Mouse (Mus musculus) embryonic facial prominence, embryonic 14.5 days (tissue): ENCODE measurements around the gene Naaa. TPM values are rescaled to one million over a fixed set of nuclear protein-coding genes. Genes with fewer than 3 reads are reported as not detected.

ENCODE experiments used
- ATAC-seq: fragments of 200-750 bp; cut with Nextera tagmentation; 2 replicates; pipeline ENCODE4 v1.8.0; 2017; ENCODE audit warnings: low read depth, moderate number of reproducible peaks, moderate TSS enrichment
- DNase-seq: peaks from one replicate; pipeline ENCODE4 v3.0.0-alpha.2; 2015; ENCODE audit warnings: low spot score
- H3K27ac ChIP-seq: fragments of 300-500 bp; sonication (generic); replicated peaks from 2 replicates; pipeline ENCODE4 v1.5.1; 2014; ENCODE audit warnings: low read depth, mild to moderate bottlenecking, low read length, moderate library complexity
- H3K27me3 ChIP-seq: fragments of 300-500 bp; sonication (generic); replicated peaks from 2 replicates; pipeline ENCODE4 v1.6.1; 2014; ENCODE audit warnings: low read length; ENCODE audit not compliant: control insufficient read depth, insufficient read depth
- H3K36me3 ChIP-seq: fragments of 300-500 bp; sonication (generic); 2 replicates; pipeline ENCODE4 v1.6.1; 2014; ENCODE audit warnings: low read length, mixed read lengths; ENCODE audit not compliant: control insufficient read depth, insufficient read depth
- H3K4me1 ChIP-seq: fragments of 300-500 bp; sonication (generic); 2 replicates; pipeline ENCODE4 v1.6.1; 2014; ENCODE audit warnings: antibody characterized with exemption, low read length; ENCODE audit not compliant: control insufficient read depth, insufficient read depth
- H3K4me2 ChIP-seq: fragments of 300-500 bp; sonication (generic); 2 replicates; pipeline ENCODE4 v1.6.1; 2014; ENCODE audit warnings: low read depth, mild to moderate bottlenecking, low read length, moderate library complexity, mixed read lengths
- H3K4me3 ChIP-seq: fragments of 300-500 bp; sonication (generic); 2 replicates; pipeline ENCODE4 v1.5.1; 2014; ENCODE audit warnings: low read depth, mild to moderate bottlenecking, low read length
- H3K9ac ChIP-seq: fragments of 300-500 bp; sonication (generic); 2 replicates; pipeline ENCODE4 v1.6.1; 2014; ENCODE audit warnings: low read depth, mild to moderate bottlenecking, low read length, moderate library complexity, mixed read lengths
- H3K9me3 ChIP-seq: fragments of 300-500 bp; sonication (generic); 2 replicates; pipeline ENCODE4 v1.6.1; 2016; ENCODE audit warnings: low read length; ENCODE audit not compliant: control insufficient read depth
- WGBS: fragments of 180-500 bp; shearing (Covaris S2); extraction: QIAGEN DNeasy Blood & Tissue Kit; methylation state at CpG from one replicate; pipeline ENCODE4 v1.1.7; 2014; 5-methylcytosine and 5-hydroxymethylcytosine counted together
- polyA plus RNA-seq: library from polyadenylated mRNA; unstranded; fragments of >200 nt; fragmentation: Nextera tagmentation; extraction: Ambion mirVana; gene quantifications from 2 replicates; pipeline ENCODE4 v1.2.1, GENCODE M21; 2014

The Naaa gene
- polyA plus RNA-seq, 1 experiment from 2014 or later, result 17.4 TPM

DNA sequence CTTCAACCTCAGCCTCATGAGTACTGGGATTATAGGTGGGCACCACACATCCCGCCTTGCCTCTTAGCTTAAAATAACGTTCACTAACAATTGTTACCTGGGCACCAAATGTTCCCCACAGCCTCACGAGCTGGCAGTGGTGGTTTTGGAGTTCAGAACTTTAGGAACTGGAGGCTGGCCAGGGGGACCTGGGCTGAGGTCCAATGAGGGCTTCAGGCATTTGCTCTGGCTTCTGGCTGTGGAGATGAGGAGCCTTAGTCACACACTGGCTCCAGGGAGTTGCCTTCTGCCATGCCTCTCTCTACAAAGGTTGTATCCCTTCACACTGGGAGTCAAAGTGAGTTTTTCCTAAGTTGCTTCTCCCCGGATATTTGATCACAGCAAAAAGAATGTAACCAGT is 4.6 kb upstream of the Naaa start:
- Histone ChIP-seq H3K27ac (no peak overlapping the region), H3K9me3 (no peaks in the 10 kb centered on the region), H3K36me3 (peaks cover 33% of the 10 kb centered on the region), H3K9ac (no peak overlapping the region), H3K4me3 (no peak overlapping the region), H3K4me1 (peaks cover 7% of the 10 kb centered on the region; the same call in 1 of the 2 replicates), H3K4me2 (no peak overlapping the region), H3K27me3 (0 out of 2 replicates have a peak, but pooled peaks cover 3% of the 10 kb centered on the region)
- ATAC-seq, result no peak
- DNase-seq, result no peak
- 67% methylated on average over 4 of the region's 4 CpGs for WGBS

DNA sequence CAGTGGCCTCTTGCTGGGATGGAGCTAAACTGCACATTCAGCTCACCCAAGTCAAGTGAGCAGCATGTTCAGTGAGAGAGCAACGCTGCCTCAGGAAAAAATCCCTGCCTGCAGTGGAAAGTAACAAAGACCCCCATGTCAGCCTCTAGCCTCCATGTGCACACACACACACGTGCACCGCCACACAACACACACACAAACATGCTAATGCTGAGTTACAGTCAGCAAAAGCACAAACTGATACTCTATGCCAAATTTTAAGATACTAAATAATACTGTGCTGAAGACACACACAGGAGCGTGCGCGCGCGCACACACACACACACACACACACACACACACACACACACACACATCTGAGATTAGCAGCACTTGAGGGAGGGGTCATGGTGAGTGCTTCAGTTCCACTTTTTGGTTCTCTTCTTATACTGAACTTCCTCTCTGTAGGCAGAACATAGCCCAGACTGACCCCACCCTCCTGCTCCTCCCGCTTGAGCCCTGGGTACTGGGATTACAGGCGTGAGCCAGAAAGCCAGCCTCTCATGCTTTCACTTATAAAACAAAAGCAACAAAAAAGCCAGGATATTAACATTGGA is 1.1 kb upstream of the Naaa start:
- Histone ChIP-seq H3K9me3 (no peaks in the 10 kb centered on the region), H3K9ac (no peak overlapping the region), H3K36me3 (0 out of 2 replicates have a peak, but pooled peaks cover under 1% of the 10 kb centered on the region), H3K27me3 (0 out of 2 replicates have a peak, but pooled peaks cover 3% of the 10 kb centered on the region), H3K4me3 (no peak overlapping the region), H3K27ac (no peak overlapping the region; the same call in 1 of the 2 replicates), H3K4me1 (peaks cover 7% of the 10 kb centered on the region; the same call in 1 of the 2 replicates), H3K4me2 (no peak overlapping the region)
- DNase-seq (peak; percentile 12), ATAC-seq (no peak)
- 84% methylated on average over 10 of the region's 10 CpGs for WGBS

DNA sequence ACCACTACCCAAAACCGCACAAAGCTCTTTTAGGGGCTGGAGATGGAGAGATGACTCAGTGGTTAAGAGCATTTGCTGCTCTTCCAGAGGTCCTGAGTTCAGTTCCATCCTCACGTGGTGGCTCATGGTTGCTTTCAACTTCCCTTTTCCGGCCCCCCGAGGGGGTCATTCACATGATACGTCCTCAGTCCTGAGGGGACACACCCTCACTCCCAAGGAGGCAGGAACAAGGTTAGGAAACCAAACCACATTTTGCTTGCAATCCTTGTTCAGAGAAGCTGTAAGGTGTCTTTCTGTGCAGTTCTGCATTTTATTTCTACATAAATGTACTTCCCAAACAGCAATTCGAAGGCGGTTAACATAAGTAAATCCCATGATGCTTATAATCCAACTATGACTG is 7.5 kb downstream of the Naaa start:
- no peak for ATAC-seq

DNA sequence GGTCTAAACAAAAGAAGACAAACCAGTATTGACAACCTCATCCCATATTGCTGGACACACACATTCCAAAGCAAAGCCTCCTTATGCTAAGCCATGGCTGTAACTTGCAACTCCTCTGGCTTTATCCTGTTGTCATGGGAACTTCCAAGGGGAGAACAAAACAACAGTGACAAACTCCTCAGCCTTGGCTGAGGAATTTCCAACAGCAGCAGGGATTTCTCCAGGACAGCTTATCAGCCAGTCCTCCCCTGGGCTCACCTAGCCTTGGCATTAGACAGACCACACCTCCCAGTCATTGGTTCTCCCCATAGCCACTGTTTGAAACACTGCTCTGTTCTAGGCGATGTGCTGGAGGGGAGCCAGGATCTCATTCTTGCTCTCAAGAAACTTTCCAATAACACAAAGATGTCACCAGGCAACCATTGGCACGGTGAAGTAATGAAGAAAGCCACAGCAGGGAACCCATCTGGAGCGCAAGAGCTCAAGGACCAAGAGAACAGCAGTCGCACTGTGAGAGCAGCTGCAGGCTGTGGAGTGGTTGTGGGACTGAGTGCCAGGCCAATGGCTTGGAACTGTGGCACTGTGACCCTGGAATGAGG is 14.1 kb downstream of the Naaa start:
- DNase-seq, result peak; percentile 68
- Histone ChIP-seq H3K27ac (no peak overlapping the region), H3K27me3 (no peaks in the 10 kb centered on the region), H3K9ac (no peak overlapping the region), H3K36me3 (no peaks in the 10 kb centered on the region), H3K4me3 (no peak overlapping the region), H3K4me1 (peaks cover 5% of the 10 kb centered on the region; the same call in 1 of the 2 replicates), H3K9me3 (no peaks in the 10 kb centered on the region), H3K4me2 (no peak overlapping the region)
- ATAC-seq, result peak; percentile 72; the same call in 1 of the 2 replicates
- 28% methylated on average over 4 of the region's 4 CpGs for WGBS

More for the DNA sequence above, 7.5 kb downstream of the Naaa start:
- Histone ChIP-seq H3K4me3 (no peak overlapping the region), H3K4me1 (no peaks in the 10 kb centered on the region), H3K9me3 (no peaks in the 10 kb centered on the region), H3K9ac (no peak overlapping the region), H3K27ac (no peak overlapping the region), H3K36me3 (no peaks in the 10 kb centered on the region), H3K4me2 (no peak overlapping the region), H3K27me3 (no peaks in the 10 kb centered on the region)
- DNase-seq, result no peak
- 86% methylated on average over 7 of the region's 7 CpGs for WGBS

DNA sequence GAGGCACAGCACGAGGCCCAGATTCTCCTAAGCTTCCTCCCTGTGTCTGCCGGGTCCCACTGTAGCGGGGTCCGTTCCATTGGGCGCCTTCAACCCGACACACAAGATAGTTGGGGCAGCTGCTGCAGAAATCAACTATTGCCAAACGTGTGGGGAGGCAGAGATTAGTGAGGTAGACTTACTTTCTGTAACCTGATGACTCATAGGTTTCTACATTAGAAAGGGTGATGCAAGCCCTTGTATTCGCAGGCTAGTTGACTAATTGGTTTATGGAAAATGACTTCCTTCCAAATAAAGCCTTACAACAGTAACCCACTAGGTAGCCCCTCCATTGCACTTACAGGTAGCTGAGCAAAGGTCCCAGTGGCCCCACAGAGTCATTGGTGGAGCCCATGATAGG is 15.3 kb downstream of the Naaa start:
- Histone ChIP-seq H3K9me3 (no peaks in the 10 kb centered on the region), H3K36me3 (no peaks in the 10 kb centered on the region), H3K4me1 (peaks cover 5% of the 10 kb centered on the region; the same call in 1 of the 2 replicates), H3K27ac (no peak overlapping the region), H3K4me2 (no peak overlapping the region), H3K27me3 (no peaks in the 10 kb centered on the region), H3K4me3 (no peak overlapping the region), H3K9ac (no peak overlapping the region)
- DNase-seq, result no peak
- no peak for ATAC-seq
- WGBS, result 84% methylated on average over 8 of the region's 8 CpGs

DNA sequence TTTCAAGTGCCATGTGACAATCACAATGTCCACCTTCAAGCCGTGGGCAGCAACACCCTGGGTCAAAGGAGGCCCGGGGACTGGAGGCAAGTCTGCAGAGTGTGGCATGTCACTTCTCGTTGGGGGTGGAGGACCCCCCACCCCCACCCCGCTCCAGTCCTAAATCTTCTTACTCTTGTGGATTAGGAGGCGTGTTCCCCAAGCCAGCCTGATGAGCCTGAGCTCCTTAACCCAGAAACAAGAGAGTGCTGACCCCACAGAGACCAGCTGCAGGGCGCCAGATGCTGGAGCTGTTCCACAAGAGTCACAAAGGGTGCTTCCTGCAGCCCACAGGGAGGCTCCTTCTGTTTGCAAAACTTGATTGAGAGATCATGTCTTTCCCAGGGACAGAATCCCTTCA is 21.8 kb downstream of the Naaa start, which contains the start of gene Ppef2:
Gene Ppef2 (minus strand): TSS at position 61 of the 400 bp plus-strand sequence.
- WGBS, result 5% methylated on average over 5 of the region's 6 CpGs
- Histone ChIP-seq H3K9me3 (no peaks in the 10 kb centered on the region), H3K27me3 (no peaks in the 10 kb centered on the region), H3K36me3 (no peaks in the 10 kb centered on the region), H3K4me2 (no peak within 1 kb of the TSS), H3K27ac (no peak within 1 kb of the TSS), H3K9ac (no peak within 1 kb of the TSS), H3K4me3 (no peak within 1 kb of the TSS), H3K4me1 (no peaks in the 10 kb centered on the region)
- no peak for ATAC-seq
- DNase-seq, result no peak

DNA sequence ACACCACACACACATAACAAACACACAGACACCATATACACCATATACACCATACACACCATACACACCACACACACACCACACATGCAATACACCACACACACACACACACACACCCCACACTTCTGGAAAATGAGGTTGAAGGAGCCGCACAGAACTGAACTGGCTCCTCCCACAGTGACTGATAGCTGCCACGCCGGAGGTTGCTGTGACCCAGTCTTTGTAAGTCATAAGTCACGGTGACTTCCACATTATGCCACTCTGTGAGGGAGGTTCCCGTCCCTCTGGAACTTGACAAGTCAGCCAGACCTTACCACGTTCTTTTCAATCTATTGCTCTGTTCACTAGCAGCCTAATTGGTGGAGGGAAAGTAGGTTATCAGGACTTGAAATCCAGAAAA is 23.5 kb downstream of the Naaa start:
- H3K9ac ChIP-seq, result no peak overlapping the region
- WGBS, result 73% methylated on average over 6 of the region's 6 CpGs
- 0 out of 2 replicates have a peak, but pooled peaks cover 9% of the 10 kb centered on the region for H3K9me3 ChIP-seq
- no peaks in the 10 kb centered on the region for H3K27me3 ChIP-seq
- ATAC-seq (no peak), DNase-seq (no peak)
- H3K4me1 ChIP-seq, result no peaks in the 10 kb centered on the region
- no peaks in the 10 kb centered on the region for H3K36me3 ChIP-seq
- H3K4me3 ChIP-seq, result no peak overlapping the region
- no peak overlapping the region for H3K27ac ChIP-seq
- H3K4me2 ChIP-seq, result no peak overlapping the region

DNA sequence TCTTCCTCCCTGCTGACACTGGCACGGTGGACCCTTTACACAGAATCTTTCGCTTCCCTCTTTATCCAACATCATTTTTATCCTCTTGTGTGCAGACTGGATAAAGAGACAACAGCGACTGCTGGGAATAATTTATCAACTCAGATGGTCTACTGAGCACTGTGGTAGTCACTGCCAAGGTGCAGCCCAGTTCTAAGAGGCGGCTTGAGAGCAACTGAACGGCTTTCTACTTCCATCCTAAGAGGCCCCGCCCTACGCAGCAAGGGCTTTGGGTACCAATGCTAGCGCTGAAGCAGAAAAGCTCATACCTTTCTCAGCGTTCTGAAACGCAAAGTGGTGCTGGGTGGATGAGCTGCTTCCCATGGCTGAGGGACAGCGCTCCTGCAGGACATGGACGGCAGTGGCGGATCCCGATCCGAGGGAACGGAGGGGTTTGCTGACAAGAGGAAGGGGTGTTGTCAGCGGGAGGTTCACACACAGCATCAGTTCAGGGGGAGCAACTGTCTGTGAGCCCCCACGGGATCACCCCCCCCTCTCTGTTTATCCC is 25.1 kb downstream of the Naaa start:
- Histone ChIP-seq H3K27me3 (no peaks in the 10 kb centered on the region), H3K36me3 (no peaks in the 10 kb centered on the region), H3K4me2 (0 out of 2 replicates have a peak overlapping the region, but pooled peaks have one; percentile 21), H3K4me1 (no peaks in the 10 kb centered on the region), H3K9me3 (0 out of 2 replicates have a peak, but pooled peaks cover 13% of the 10 kb centered on the region), H3K9ac (no peak overlapping the region), H3K4me3 (no peak overlapping the region), H3K27ac (no peak overlapping the region)
- ATAC-seq (peak; percentile 30; the same call in 1 of the 2 replicates), DNase-seq (peak; percentile 31)
- 18% methylated on average over 18 of the region's 18 CpGs for WGBS
